Mouse (Mus musculus): Measurements from ENCODE around the gene Kdelr1. TPM values are rescaled to one million over a fixed set of nuclear protein-coding genes. Genes with fewer than 3 reads are reported as not detected.
A peak's percentile ranks its signal among the peaks of the same experiment; 100 is the strongest.

The Kdelr1 gene
- total RNA-seq (2015) (113 and 145 TPM in 2 replicates), total RNA-seq (2017) (68.3 and 73.1 TPM in 2 replicates)

DNA sequence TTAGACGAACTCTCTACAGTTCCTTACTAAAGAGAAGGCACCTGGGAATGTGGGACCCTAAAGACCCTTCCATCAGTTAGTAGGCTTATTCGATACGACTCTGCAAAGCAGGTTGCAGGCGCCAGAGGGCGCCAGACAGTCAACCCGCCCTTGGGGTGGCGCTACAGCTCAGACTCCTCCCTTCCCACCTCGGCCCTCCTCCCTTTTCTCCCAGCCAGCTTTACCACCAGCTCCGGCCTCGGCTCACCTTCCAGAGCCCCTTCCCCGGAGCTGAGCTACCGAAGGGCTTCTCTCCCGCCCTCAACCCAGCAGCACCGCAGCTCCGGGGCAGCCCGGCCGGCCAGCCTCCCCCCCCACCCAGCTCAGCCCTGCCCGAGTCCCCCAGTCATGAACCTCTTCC lies at the start of gene Kdelr1:
Gene Kdelr1, plus strand, starts transcription at position 149 of the 400 bp plus-strand sequence.
- peak; percentile 89 for ATAC-seq (replicated peaks; ENCODE audit: poor library complexity)

DNA sequence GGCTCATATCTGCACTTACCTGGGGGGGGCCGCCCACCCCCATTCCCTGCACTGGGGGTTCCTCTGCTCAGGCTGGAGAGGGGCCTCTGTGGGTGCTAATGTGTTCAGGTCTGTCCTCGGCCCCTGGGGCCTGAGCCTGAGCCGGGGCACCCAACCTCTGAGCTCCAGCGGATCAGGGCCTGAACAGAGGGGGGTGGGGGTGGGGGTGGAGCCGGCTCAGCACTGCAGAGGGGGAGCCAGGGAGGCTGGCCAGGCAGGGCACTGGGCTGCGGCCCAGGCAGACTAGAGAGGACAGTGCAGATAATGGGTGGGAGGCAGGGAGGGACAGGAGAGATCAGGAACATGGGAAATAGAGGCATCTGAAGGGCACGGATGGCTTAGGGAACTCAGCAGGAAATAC lies 48.0 kb upstream of the Kdelr1 start, which contains the start of gene Kcnj14:
Gene Kcnj14, minus strand, starts transcription at position 185 of the 400 bp plus-strand sequence.
- ATAC-seq (replicated peaks; ENCODE audit: poor library complexity), result no peak

DNA sequence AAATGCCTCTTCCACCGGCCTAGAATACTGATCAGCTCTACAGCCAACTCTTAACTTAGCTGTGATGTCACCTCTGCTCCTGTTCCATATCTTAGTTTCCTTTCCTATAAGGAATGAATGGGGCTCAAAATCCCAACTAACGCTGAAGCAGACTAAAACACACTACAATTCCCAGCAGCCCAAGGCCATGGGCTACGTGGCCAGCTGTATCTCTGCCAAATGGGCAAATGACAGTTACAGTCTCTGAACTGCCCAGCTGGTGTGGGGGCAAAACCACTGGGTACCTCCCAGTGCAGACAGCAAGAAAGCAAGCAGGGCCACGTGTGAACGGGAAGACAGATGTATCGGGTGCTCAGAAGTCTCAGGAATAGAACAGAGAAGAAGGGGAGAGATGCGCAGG lies 45.9 kb upstream of the Kdelr1 start:
- ATAC-seq (replicated peaks; ENCODE audit: poor library complexity), result no peak

DNA sequence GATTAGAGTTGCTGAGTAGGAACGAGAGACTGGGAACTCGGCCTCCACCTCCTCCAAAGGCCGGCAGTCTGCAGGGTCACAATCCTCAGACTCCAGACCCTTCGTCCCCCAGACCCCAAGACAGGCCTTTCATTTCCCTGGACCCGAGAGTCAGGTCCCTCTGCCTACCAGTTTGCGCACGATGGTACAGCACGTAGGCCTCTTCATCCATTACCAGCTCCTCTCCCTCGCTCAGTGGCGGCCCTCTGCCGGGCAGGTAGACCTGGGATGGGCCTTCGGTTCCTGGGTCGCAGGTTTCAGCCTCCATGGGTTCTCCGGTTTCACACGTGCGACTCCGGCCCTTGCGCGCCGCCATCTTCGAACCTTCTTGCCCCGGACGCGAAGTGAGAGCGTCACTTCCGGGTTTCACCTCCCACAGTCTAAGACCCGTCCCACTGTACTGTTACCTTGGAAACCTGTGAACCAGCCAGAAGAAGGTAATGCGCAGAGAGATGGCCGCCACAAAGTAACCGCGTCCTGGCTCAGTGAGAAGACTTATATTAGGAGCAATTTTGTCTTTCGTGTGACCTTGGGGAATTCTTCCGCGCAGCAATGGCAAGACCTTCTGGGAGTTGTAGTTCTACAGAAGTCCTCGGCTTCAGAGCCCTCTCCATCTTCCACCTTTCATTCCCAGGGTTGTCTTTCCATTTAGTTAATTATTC lies 42.0 kb upstream of the Kdelr1 start, which contains the start of gene Grwd1:
Gene Grwd1, minus strand, starts transcription at position 518 of the 701 bp plus-strand sequence.
- ATAC-seq (replicated peaks; ENCODE audit: poor library complexity), result peak; percentile 96

DNA sequence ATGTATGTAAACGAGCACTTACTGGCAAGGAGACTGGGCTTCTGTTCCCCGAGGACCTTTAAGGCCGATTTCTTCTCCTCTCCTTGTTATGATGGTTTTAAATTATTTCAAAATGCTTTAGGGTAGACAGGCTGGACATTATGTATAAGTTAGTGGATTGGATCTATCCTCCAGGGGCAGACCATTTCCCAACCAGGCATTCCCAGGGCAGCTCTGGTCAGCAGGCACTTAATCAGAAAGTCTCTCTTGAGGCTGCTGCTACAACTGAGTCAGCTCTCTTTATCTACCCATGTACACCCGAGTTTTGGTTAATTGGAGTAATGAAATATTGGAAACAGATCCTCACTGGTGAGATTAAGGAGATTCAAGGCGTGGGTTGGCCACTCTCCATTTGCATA lies 41.4 kb upstream of the Kdelr1 start:
- no peak for ATAC-seq (replicated peaks; ENCODE audit: poor library complexity)

DNA sequence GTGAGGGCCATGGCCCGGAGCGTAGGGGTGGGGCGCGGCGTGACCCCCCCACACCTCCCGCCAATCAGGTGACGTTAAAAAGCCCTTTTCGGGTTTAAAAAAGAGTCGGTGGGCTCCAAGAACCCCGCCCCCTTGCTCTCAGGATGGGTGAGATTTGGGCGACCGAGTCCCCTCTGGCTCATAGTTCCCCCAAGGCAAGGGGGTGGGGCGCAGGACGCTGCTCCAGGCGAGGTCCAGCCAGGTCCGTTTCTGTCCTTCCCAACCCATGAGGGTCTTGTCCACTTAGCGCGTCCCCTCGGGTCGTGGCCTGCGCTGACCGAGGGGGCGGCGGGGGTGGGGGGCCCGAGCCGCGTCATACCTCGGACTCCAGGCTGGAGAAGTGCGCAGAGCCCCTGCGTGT lies 40.1 kb upstream of the Kdelr1 start:
- ATAC-seq (replicated peaks; ENCODE audit: poor library complexity), result no peak

DNA sequence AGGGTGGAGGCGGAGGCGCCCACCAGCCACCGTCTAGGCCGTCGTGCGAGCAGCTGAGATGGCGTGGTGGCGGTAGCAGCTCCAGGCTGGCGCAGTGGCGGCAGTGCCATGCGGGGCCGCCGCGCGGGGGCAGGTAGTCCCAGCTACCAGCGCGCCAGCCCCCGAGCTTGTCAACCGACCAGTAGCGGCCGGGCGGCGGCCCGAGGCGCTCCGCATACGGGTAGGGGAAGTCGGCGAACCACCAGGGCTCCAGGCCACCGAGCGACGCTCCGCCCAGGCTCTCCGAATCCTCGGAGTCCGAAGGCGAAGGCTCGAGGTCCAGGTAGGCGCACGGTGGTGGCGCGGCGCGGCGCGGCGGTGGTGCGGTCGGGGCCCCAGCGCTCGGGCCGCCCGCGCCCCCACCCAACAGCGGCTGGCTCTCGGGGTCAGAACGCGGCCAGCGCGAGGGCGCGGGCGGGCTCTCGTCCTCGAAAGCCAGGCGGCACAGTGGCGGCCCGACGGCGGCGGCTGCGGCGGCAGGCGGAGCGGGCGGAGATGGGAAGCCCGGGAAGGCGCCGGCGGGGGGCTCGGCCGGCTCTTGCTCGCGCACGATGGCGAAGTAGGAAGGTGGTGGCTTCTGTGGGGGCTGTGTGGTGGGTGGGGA lies 39.3 kb upstream of the Kdelr1 start:
- no peak for ATAC-seq (replicated peaks; ENCODE audit: poor library complexity)

DNA sequence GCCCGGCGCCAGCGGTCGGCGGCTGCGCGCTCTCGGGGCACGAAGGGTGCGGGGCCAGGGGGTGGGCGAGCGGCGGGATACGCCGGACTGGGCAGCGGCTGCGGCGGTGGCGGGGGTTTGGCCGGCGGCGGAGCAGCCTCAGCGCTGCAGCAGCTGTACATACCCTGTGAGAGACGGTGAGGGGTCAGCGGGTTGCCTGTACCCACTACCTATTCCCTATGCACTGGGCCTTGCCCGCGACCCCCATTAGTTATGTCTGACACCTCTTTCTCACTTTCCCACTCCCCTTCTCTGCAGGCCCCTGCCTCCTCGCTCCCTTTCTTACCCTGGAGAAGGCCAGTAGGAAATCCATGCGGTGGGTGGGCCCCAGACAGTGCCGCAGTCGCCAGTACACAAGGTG lies 38.6 kb upstream of the Kdelr1 start:
- no peak for ATAC-seq (replicated peaks; ENCODE audit: poor library complexity)

DNA sequence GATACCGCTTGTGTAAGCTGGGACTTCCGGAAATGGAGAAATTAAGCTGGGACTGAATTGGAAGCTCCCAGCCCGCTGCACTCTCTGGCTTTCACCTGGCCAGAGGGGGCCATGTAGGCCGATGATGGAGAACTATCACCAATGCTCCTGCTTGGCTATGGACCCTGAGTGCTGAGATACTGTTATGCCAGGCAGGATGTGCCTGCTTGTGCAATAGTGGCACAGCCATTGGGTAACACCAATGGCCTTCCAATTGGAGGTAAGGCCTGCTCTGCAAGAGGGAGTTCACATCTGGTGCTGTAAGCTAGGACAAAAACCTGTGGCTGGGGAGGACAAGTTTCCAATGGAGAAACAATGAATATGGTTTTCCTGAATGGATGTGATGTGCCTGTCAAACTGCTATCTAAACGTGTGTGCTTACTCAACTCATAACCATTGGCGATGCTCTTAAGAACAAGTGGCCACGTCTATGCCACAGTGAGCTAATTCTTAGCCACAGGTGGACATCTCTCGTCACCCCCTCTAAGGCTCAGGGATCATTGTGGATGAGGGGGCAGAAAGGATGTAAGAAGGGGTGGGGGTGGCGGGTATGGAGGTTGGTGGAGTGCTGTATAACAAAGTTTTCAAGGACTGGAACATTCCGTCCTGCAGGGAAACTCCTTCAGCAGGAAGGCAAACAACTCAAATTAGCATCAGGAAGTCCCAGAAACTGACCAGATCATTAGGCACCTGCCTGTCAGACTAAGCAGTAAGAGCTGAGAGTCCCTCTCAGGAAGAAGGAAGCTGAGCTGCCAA lies 29.4 kb upstream of the Kdelr1 start:
- peak; percentile 52 for ATAC-seq (replicated peaks; ENCODE audit: poor library complexity)

DNA sequence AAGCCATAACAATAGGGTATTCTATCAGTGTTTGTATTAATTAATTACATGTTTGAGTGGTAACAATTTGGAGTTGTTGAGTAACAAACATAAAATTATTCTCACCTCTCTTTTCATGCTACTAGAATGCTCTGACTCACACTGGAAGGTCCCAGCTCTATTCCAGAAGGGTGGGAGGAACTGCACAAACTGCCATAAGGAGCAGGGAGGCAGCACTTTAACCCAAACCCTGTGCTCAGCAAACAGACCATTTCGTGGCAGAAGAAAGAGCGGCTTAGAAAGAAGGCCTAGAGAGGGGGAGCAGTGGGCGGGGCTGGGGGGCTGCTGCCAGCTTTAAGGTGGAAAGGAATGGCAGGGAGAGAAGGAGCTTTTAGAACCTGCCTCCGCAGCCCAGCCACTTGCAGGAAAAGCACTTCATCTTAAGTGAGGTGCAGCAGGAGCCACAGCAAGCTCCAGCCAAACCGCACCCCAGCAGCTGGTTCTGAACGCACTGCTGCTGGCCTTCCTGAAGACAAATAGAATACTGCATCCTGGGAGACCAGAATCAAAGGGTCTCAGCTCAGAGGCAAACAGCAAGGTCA lies 24.0 kb upstream of the Kdelr1 start:
- no peak for ATAC-seq (replicated peaks; ENCODE audit: poor library complexity)

DNA sequence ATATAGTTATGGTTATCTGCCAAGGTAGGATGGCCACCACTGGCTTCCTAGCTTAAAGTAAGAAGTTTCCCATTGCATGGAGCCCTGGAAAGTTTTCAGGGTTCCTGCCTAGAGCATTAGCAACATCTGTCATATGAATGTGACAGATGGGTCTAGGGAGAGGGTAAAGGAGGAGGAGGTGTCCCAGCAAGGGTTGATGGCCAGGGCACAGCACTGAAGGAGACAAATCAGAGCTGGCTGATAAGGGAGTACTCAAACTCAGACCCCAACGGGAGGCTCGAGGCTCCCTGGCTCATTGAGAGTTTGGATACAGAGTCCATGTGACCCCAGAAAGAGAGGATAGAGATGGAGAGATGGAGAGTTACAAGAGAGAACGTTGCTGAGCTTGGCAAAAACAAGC lies 21.9 kb upstream of the Kdelr1 start:
- no peak for ATAC-seq (replicated peaks; ENCODE audit: poor library complexity)

DNA sequence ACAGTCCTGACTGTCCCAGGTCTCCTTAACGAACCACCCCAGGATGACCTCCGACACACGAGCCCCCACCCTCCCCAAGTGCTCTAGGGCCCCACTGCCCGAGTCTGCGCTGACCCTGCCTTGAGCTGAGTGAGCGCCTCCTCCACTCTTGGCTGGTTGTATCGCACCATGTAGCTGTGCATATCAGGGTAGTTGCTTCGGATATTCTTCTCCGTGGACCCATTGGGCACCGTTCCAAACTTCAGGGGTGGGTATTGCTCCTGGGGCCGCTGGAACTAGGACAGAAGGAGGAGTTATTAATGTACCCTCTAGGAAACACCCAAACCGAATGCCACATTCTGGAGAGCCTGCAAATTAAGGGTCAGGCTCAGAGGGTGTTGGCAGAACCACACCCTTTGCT lies 19.5 kb upstream of the Kdelr1 start:
- ATAC-seq (replicated peaks; ENCODE audit: poor library complexity), result no peak

DNA sequence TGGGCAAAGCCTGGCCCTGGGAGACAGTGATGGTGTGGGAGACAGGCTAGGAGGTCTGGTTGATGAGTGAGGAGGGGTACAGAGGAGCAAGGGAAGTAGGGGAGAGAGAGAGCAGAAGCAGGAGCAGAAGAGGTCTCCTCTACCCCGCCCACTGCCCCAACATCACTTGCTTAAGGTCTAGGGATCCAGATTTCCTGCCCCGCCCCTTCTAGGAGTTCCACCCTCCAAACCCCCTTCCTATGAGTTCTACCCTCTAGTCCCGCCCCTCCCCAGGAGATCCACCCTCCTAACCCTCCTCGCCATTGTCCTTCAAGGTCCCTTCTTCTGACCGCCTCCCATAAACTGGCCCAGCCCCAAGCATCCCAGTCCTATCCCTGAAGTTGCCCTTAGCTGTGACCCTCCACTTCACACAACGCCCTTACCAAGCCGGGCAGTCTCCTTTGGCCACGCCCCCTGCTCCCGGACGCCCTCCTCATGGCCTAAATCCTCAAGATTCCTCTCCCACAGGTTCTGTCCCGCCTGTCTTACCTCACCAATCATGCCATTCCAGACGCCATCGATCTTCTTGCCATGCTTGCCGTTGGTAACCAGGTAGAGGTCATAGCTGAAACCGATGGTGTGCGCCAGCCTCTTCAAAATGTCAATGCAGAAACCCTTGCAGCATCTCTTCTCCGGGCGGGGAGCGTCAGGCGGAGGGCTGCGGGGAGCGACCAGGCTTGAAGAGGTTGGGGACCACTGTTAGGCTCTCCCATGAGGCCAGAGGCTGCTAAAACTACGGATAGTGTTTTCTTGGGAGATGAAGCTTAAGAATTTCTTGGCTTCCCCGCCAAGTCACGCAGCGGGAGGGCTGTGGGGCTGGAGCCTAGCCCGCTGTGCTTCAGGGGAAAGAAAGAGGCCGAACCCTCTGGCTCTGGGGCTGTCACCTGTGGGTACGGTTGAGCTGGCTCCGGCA lies 15.3 kb upstream of the Kdelr1 start:
- ATAC-seq (replicated peaks; ENCODE audit: poor library complexity), result peak; percentile 58

DNA sequence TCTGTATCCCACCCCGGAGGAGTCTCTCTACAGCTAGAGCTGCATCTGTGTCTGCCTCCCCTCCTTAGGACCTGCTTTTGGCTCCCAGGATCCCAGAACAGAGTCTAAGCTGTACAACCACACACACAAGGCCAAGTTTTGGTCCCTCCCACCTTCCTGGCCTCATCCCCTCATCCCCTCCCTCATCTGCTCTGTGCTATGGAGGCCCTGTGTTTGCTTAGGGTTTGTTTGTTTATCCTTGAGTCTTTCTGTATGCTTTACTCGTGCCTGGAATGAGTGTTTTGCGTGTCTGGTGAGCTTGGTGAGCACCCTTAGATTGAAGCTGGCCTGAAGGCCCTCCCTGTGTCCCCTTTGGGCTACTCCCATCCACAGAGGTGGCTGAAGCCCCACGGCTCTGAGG lies 13.6 kb upstream of the Kdelr1 start:
- ATAC-seq (replicated peaks; ENCODE audit: poor library complexity), result no peak

DNA sequence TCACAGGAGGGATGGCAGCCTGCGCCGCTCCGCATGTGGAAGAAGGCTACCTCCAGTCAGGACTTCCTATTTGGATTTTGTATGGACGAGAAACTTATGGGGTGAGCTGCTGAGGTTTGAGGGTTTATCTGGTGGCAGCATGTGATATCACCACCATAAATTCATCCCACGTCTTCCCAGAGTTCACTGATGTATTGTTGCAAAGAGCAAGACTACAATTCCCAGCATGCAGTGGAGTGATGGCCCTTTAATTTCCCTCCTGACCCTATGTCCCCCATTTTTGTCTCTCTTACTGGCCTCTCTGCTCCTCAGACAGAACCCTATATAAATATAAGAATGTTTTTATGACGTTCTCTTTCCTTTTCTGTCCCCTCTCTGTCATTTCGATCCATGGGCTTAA lies 9.8 kb upstream of the Kdelr1 start:
- no peak for ATAC-seq (replicated peaks; ENCODE audit: poor library complexity)

DNA sequence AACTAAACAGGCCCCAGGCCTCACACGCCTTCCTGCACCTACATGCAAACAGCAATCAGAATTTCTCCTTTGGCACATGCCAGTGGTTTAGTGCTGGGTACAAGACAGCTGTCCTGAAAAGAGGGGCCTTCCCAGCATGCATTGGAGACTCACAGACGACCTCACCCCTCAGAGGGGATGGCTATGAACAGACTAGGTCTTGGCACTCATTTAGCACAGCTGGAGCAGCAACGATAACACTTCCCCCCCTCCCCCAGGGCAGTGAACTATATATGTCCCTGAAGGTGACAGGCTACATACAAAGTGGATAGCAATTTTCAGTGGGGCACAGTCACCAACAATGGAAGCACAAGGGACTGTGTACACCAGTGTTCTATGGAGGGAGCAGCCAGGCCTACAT lies 8.1 kb upstream of the Kdelr1 start:
- no peak for ATAC-seq (replicated peaks; ENCODE audit: poor library complexity)

DNA sequence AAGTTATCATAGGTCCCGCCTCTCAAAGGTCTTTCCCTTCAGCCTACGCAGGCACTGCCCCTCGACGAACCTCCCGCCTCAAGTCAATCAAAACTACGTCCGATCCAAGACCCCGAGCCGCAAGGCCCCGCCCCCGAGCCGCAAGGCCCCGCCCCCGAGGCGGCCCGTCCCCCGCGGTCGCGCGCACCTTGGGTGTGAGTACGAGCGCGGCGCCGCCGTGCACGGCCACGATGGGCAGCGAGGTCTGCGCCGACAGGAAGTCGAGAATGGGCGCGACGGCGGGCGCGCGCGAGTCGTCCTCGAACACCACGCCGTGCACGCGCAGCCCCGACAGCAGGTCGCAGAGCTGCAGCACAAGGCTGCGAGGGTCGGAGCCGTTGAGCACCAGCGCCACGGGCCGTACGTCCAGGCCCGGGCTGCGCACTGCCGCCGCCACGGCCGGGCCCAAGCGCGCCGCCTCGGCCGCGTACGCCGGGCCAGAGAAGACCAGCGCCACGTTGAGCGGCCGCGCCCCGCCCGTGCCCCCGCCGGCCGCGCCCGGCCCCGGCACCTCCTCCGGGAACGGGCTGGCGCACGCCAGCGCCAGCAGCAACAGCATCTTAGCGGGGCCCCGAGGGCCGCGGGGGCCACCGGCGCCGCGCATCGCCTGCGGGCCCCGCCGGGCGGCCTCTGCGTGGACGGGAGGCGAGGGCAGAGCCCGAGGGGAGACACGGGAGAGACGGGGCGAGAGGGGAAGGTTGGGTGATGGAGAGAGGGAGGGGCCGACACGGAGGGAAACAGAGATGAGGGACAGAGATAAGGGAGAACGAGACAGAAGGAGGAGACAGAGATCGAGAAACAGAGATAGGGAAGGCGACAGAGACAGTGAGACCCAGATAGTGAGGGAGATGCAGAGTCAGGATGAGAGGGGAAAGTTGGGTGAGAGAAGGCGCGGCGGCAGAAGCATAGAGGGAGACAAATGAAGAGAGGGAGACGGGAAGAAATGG lies 6.4 kb upstream of the Kdelr1 start:
- peak; percentile 89 for ATAC-seq (replicated peaks; ENCODE audit: poor library complexity)

DNA sequence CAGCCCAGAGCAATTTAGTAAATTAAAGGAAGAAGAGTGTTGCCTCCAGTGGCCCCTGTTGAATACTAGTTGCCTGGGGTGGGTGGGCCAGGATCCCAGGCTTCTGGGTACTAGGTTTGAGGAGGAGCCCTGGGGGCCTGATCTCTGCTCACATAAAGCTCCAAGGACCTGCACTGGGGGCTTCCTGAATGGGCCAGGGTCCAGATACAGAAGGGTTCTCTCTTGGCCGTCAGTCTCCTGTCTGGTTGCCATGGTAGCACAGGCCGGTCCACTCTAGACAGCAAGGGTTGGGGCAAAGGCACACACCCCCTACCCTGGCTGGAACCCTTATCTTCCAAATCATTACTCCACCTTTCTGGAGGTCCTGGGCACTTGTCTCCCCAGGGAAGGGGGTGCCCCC lies 4.7 kb upstream of the Kdelr1 start:
- ATAC-seq (replicated peaks; ENCODE audit: poor library complexity), result no peak

DNA sequence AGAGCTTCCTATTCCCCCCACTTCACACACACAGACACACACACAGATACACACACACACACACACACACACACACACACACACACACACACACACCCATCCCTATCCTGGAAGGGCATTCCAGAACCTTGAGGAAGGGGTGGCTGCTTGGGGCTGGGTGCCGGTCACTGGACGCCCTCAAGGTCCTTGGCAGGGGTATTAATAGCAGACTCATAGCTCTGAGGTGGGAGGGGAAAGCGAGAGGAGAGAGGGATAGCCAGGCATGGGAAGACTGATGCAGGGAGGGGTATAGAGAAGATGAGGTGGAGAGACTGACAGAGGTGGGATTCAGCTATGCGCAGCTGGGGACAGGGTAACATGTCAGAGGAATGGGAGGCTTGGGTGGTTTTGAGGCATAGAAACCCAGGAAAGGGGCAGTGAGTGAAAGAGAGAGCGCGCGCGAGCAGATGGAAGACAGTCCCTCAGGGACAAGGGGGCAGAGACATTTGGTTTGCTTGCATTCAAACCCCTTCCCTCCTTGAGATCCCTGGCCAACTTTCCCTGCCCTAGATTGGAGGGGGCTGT lies 3.4 kb upstream of the Kdelr1 start:
- no peak for ATAC-seq (replicated peaks; ENCODE audit: poor library complexity)

All from megakaryocyte progenitor cell, adult 5-6 weeks (primary cell).